Mouse (Mus musculus): ENCODE results near the gene Serp1. TPM values are rescaled to one million over a fixed set of nuclear protein-coding genes. Genes with fewer than 3 reads are reported as not detected.

The Serp1 gene
- polyA plus RNA-seq, 1 experiment, result 28.0 TPM

GRCm38 (mm10) chr3:58508020-58508750 lies 17.5 kb downstream of the Serp1 start:
- Histone ChIP-seq H3K27ac (ENCODE audit: control insufficient read depth, insufficient read depth, low read depth, low read length) (peak overlapping the region; percentile 58; the same call in 1 of the 2 replicates), H3K27me3 (ENCODE audit: control insufficient read depth, insufficient read depth, low read length) (no peaks in the 10 kb centered on the region), H3K4me1 (ENCODE audit: control insufficient read depth, insufficient read depth, low read length) (no peaks in the 10 kb centered on the region), H3K36me3 (ENCODE audit: control insufficient read depth, insufficient read depth, low read length) (no peaks in the 10 kb centered on the region), H3K4me3 (ENCODE audit: control insufficient read depth, low read depth, low read length) (no peak overlapping the region)
- no peak for TF ChIP-seq POLR2A (IDR thresholded peaks at IDR 0.05; ENCODE audit: control insufficient read depth, low read depth, low read length)
- TF ChIP-seq CTCF (IDR thresholded peaks at IDR 0.05; ENCODE audit: control insufficient read depth, insufficient read depth, insufficient replicate concordance, low read depth, low read length), result no peak

- Histone ChIP-seq H3K27ac (ENCODE audit: control insufficient read depth, insufficient read depth, low read depth, low read length) (no peak overlapping the region), H3K27me3 (ENCODE audit: control insufficient read depth, insufficient read depth, low read length) (no peaks in the 10 kb centered on the region)
- no peak for TF ChIP-seq POLR2A (IDR thresholded peaks at IDR 0.05; ENCODE audit: control insufficient read depth, low read depth, low read length)
- no peak for TF ChIP-seq CTCF (IDR thresholded peaks at IDR 0.05; ENCODE audit: control insufficient read depth, insufficient read depth, insufficient replicate concordance, low read depth, low read length)
Measured at GRCm38 (mm10) chr3:58504676-58505075, 21.0 kb downstream of the Serp1 start.

GRCm38 (mm10) chr3:58503720-58504333 lies 21.9 kb downstream of the Serp1 start:
- Histone ChIP-seq H3K27ac (ENCODE audit: control insufficient read depth, insufficient read depth, low read depth, low read length) (no peak overlapping the region), H3K36me3 (ENCODE audit: control insufficient read depth, insufficient read depth, low read length) (no peaks in the 10 kb centered on the region), H3K4me1 (ENCODE audit: control insufficient read depth, insufficient read depth, low read length) (no peaks in the 10 kb centered on the region), H3K4me3 (ENCODE audit: control insufficient read depth, low read depth, low read length) (no peak overlapping the region), H3K27me3 (ENCODE audit: control insufficient read depth, insufficient read depth, low read length) (no peaks in the 10 kb centered on the region)
- TF ChIP-seq POLR2A (IDR thresholded peaks at IDR 0.05; ENCODE audit: control insufficient read depth, low read depth, low read length) (no peak), CTCF (IDR thresholded peaks at IDR 0.05; ENCODE audit: control insufficient read depth, insufficient read depth, insufficient replicate concordance, low read depth, low read length) (no peak)

More at GRCm38 (mm10) chr3:58504676-58505075, 21.0 kb downstream of the Serp1 start:
- Histone ChIP-seq H3K36me3 (ENCODE audit: control insufficient read depth, insufficient read depth, low read length) (no peaks in the 10 kb centered on the region), H3K4me3 (ENCODE audit: control insufficient read depth, low read depth, low read length) (no peak overlapping the region), H3K4me1 (ENCODE audit: control insufficient read depth, insufficient read depth, low read length) (no peaks in the 10 kb centered on the region)

GRCm38 (mm10) chr3:58501961-58502360 lies 23.7 kb downstream of the Serp1 start:
- no peak overlapping the region for H3K4me3 ChIP-seq (ENCODE audit: control insufficient read depth, low read depth, low read length)
- TF ChIP-seq POLR2A (IDR thresholded peaks at IDR 0.05; ENCODE audit: control insufficient read depth, low read depth, low read length) (no peak), CTCF (IDR thresholded peaks at IDR 0.05; ENCODE audit: control insufficient read depth, insufficient read depth, insufficient replicate concordance, low read depth, low read length) (no peak)
- H3K27me3 ChIP-seq (ENCODE audit: control insufficient read depth, insufficient read depth, low read length), result no peaks in the 10 kb centered on the region
- H3K4me1 ChIP-seq (ENCODE audit: control insufficient read depth, insufficient read depth, low read length), result no peaks in the 10 kb centered on the region
- no peaks in the 10 kb centered on the region for H3K36me3 ChIP-seq (ENCODE audit: control insufficient read depth, insufficient read depth, low read length)
- no peak overlapping the region for H3K27ac ChIP-seq (ENCODE audit: control insufficient read depth, insufficient read depth, low read depth, low read length)

- Histone ChIP-seq H3K27ac (ENCODE audit: control insufficient read depth, insufficient read depth, low read depth, low read length) (no peak overlapping the region), H3K36me3 (ENCODE audit: control insufficient read depth, insufficient read depth, low read length) (no peaks in the 10 kb centered on the region), H3K27me3 (ENCODE audit: control insufficient read depth, insufficient read depth, low read length) (no peaks in the 10 kb centered on the region), H3K4me3 (ENCODE audit: control insufficient read depth, low read depth, low read length) (no peak overlapping the region), H3K4me1 (ENCODE audit: control insufficient read depth, insufficient read depth, low read length) (peaks cover 2% of the 10 kb centered on the region; the same call in 1 of the 2 replicates)
- TF ChIP-seq CTCF (IDR thresholded peaks at IDR 0.05; ENCODE audit: control insufficient read depth, insufficient read depth, insufficient replicate concordance, low read depth, low read length), result no peak
- no peak for TF ChIP-seq POLR2A (IDR thresholded peaks at IDR 0.05; ENCODE audit: control insufficient read depth, low read depth, low read length)
Measured at GRCm38 (mm10) chr3:58493621-58494020, 32.1 kb downstream of the Serp1 start.

- H3K27ac ChIP-seq (ENCODE audit: control insufficient read depth, insufficient read depth, low read depth, low read length), result no peak overlapping the region
- no peaks in the 10 kb centered on the region for H3K36me3 ChIP-seq (ENCODE audit: control insufficient read depth, insufficient read depth, low read length)
- TF ChIP-seq POLR2A (IDR thresholded peaks at IDR 0.05; ENCODE audit: control insufficient read depth, low read depth, low read length), result no peak
- TF ChIP-seq CTCF (IDR thresholded peaks at IDR 0.05; ENCODE audit: control insufficient read depth, insufficient read depth, insufficient replicate concordance, low read depth, low read length), result no peak
- no peak overlapping the region; the same call in 1 of the 2 replicates for H3K4me3 ChIP-seq (ENCODE audit: control insufficient read depth, low read depth, low read length)
- no peaks in the 10 kb centered on the region for H3K27me3 ChIP-seq (ENCODE audit: control insufficient read depth, insufficient read depth, low read length)
- H3K4me1 ChIP-seq (ENCODE audit: control insufficient read depth, insufficient read depth, low read length), result peaks cover 2% of the 10 kb centered on the region; the same call in 1 of the 2 replicates
Measured at GRCm38 (mm10) chr3:58490787-58491186, 34.9 kb downstream of the Serp1 start.

GRCm38 (mm10) chr3:58487999-58488775 lies 37.5 kb downstream of the Serp1 start:
- TF ChIP-seq CTCF (IDR thresholded peaks at IDR 0.05; ENCODE audit: control insufficient read depth, insufficient read depth, insufficient replicate concordance, low read depth, low read length) (no peak), POLR2A (IDR thresholded peaks at IDR 0.05; ENCODE audit: control insufficient read depth, low read depth, low read length) (no peak)
- Histone ChIP-seq H3K27me3 (ENCODE audit: control insufficient read depth, insufficient read depth, low read length) (no peaks in the 10 kb centered on the region), H3K4me3 (ENCODE audit: control insufficient read depth, low read depth, low read length) (no peak overlapping the region), H3K36me3 (ENCODE audit: control insufficient read depth, insufficient read depth, low read length) (no peaks in the 10 kb centered on the region), H3K27ac (ENCODE audit: control insufficient read depth, insufficient read depth, low read depth, low read length) (no peak overlapping the region), H3K4me1 (ENCODE audit: control insufficient read depth, insufficient read depth, low read length) (peaks cover 2% of the 10 kb centered on the region; the same call in 1 of the 2 replicates)
